In the genomic region with DNA sequence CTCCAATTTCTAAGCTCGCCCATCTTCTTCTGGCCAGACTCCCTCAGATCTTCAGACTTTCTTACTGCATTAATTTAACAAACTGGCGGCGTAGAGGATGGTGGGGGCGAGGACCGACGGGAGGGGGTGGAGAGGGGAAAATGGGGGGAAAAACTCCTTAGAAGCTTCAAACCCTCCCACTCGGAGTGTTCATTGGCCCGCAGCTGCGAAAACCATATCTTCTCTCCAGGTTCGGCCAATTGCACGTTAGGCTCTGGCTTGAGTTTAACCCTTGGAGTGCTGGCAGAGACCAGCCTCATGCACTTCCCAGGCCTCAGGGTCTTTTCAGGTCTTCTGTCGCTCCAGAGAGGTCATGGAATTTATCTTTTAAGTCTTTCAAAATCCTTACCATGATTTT, we compare ENCODE assay signal across 15 mouse cellular contexts. TPM values are rescaled to one million over a fixed set of nuclear protein-coding genes. Genes with fewer than 3 reads are reported as not detected.
A peak's percentile ranks its signal among the peaks of the same experiment; 100 is the strongest.
DNase-seq lines count a peak whose midpoint lies in the region; ATAC-seq and TF ChIP-seq lines count a peak whose summit lies in the region.
"Had no signal": no experiment of that assay in that cellular context is flagged by ENCODE, and none has a peak within 500 bp of the region (broad histone marks: within the 10 kb centered on the region; RNA-seq: fewer than 3 reads in every experiment).

No protein-coding gene starts in this region.

- H3K4me3 ChIP-seq in forebrain, embryonic 11.5 days (ENCODE audit: low read depth, low read length): peak overlapping the region; percentile 24; the same call in 1 of the 2 replicates
- H3K4me3 ChIP-seq in midbrain, embryonic 10.5 days: peak overlapping the region; percentile 49
- no peak overlapping the region for H3K4me3 ChIP-seq in kidney, adult 2 months (ENCODE audit: insufficient read depth, low read depth, low read length)
- H3K4me3 ChIP-seq: embryonic facial prominence, embryonic 13.5 days had no signal

- WGBS in forebrain, embryonic 11.5 days: 3% methylated on average over 12 of the region's 12 CpGs
- WGBS in midbrain, embryonic 10.5 days: 5% methylated on average over 12 of the region's 12 CpGs
- WGBS in kidney, adult 2 months: 3% methylated on average over 12 of the region's 12 CpGs

- TF ChIP-seq POLR2A in kidney, adult 2 months (IDR thresholded peaks at IDR 0.05; ENCODE audit: low read depth, low read length): no peak

- no peak for ATAC-seq in forebrain, embryonic 11.5 days (replicated peaks; ENCODE audit: low FRiP score)

- DNase-seq in left cerebral cortex, postnatal 14 days (ENCODE audit: low spot score in 2 of 2): peak; percentile 4 to 6
- no peak for DNase-seq in left cerebral cortex, postnatal 10 days (ENCODE audit: extremely low spot score in 1 of 2, low spot score in 2 of 2)
- DNase-seq in forebrain, embryonic 11.5 days (ENCODE audit: low spot score): no peak
- peak; percentile 26 for DNase-seq in midbrain, embryonic 10.5 days (ENCODE audit: low spot score)
- DNase-seq in right cerebral cortex, postnatal 25 days: peak; percentile 4
- DNase-seq in ovary, postnatal 14 days (ENCODE audit: low spot score): no peak
- no peak for DNase-seq in kidney, adult 2 months
- no peak for DNase-seq in urinary bladder, adult 18-20 months (ENCODE audit: low spot score in 2 of 2)
- DNase-seq: thymus, adult 18-20 months had no signal

- no peaks in the 10 kb centered on the region; the same call in 1 of the 2 replicates for H3K4me1 ChIP-seq in forebrain, embryonic 11.5 days (replicated peaks; ENCODE audit: control insufficient read depth, insufficient read depth, low read length)
- H3K4me1 ChIP-seq in midbrain, embryonic 10.5 days: peaks cover 16% of the 10 kb centered on the region
- no peaks in the 10 kb centered on the region for H3K4me1 ChIP-seq in kidney, adult 2 months (ENCODE audit: control insufficient read depth, insufficient read depth, low read length)
- H3K4me1 ChIP-seq: embryonic facial prominence, embryonic 13.5 days had no signal

- no peak for TF ChIP-seq CTCF in kidney, adult 2 months (conservative IDR thresholded peaks at IDR 0.05; ENCODE audit: insufficient read depth, insufficient read length, low read depth, low read length)

- H3K36me3 ChIP-seq in forebrain, embryonic 11.5 days (ENCODE audit: control insufficient read depth, insufficient read depth, low read length): no peaks in the 10 kb centered on the region
- H3K36me3 ChIP-seq in midbrain, embryonic 10.5 days: no peaks in the 10 kb centered on the region
- H3K36me3 ChIP-seq in kidney, adult 2 months (ENCODE audit: control insufficient read depth, insufficient read depth, low read length): no peaks in the 10 kb centered on the region
- H3K36me3 ChIP-seq: embryonic facial prominence, embryonic 13.5 days had no signal

- intact Hi-C loops in left cerebral cortex, postnatal 14 days (cut with DNase I): loop anchor here (10.0 kb wide), 1 partner anchor 386 kb away; no protein-coding TSS in a partner anchor
- intact Hi-C loops in left cerebral cortex, postnatal 10 days (cut with DNase I): loop anchor here (10.0 kb wide), 1 partner anchor 186 kb away; no protein-coding TSS in a partner anchor

- H3K27ac ChIP-seq in forebrain, embryonic 11.5 days (ENCODE audit: low read depth, low read length): no peak overlapping the region
- no peak overlapping the region for H3K27ac ChIP-seq in midbrain, embryonic 10.5 days (replicated peaks)
- H3K27ac ChIP-seq in kidney, adult 2 months (ENCODE audit: insufficient read depth, low read depth, low read length): no peak overlapping the region
- H3K27ac ChIP-seq: embryonic facial prominence, embryonic 13.5 days had no signal

- H3K9me3 ChIP-seq in forebrain, embryonic 11.5 days (ENCODE audit: control insufficient read depth, low read length): no peaks in the 10 kb centered on the region
- no peaks in the 10 kb centered on the region for H3K9me3 ChIP-seq in midbrain, embryonic 10.5 days (replicated peaks)
- H3K9me3 ChIP-seq: embryonic facial prominence, embryonic 13.5 days had no signal

- peak overlapping the region; percentile 43 for H3K4me2 ChIP-seq in forebrain, embryonic 11.5 days (ENCODE audit: low read depth, low read length, severe bottlenecking)
- H3K4me2 ChIP-seq: embryonic facial prominence, embryonic 13.5 days had no signal

- H3K9ac ChIP-seq in forebrain, embryonic 11.5 days (ENCODE audit: low read length): no peak overlapping the region
- H3K9ac ChIP-seq: embryonic facial prominence, embryonic 13.5 days had no signal

- H3K27me3 ChIP-seq in forebrain, embryonic 11.5 days (ENCODE audit: control insufficient read depth, insufficient read depth, low read length): peaks cover 46% of the 10 kb centered on the region
- H3K27me3 ChIP-seq in midbrain, embryonic 10.5 days (ENCODE audit: low read depth, poor library complexity, severe bottlenecking): peaks cover 67% of the 10 kb centered on the region
- H3K27me3 ChIP-seq in kidney, adult 2 months (replicated peaks; ENCODE audit: control insufficient read depth, insufficient read depth, low read length): no peaks in the 10 kb centered on the region

RNA-seq across cellular contexts. Expression of a gene that starts 0.5 kb away (rescaled TPM):
- under 1 TPM; 0.33 to 0.78 TPM for total RNA-seq in left cerebral cortex, postnatal 14 days (2021)
- total RNA-seq in left cerebral cortex, postnatal 10 days (2021): under 1 TPM; 0.60 to 0.67 TPM
- polyA plus RNA-seq in forebrain, embryonic 11.5 days (2014; fragmentation: Nextera tagmentation; extraction: Ambion mirVana): not detected in 2 replicates
- polyA plus RNA-seq in midbrain, embryonic 10.5 days (2016; fragmentation: Nextera tagmentation; extraction: Ambion mirVana): 0.05 and 0.31 TPM in 2 replicates
- not detected in 2 replicates for polyA plus RNA-seq in kidney, adult 2 months (2012; rRNA removed)
- total RNA-seq: adrenal gland, adult 18-20 months; CH12.LX; heart, adult 8-10 months had no signal
- polyA plus RNA-seq: embryonic facial prominence, embryonic 13.5 days; intestine, embryonic 14.5 days; lung, embryonic 16.5 days had no signal

Comparison
In these comparisons a context has a peak if more than half of its experiments do, and no peak if none do; other contexts are left out.
1. DNase-seq: peak in left cerebral cortex, postnatal 14 days (2 of 2), midbrain, embryonic 10.5 days (single experiment) and right cerebral cortex, postnatal 25 days (single experiment); none in left cerebral cortex, postnatal 10 days (0 of 2), forebrain, embryonic 11.5 days (single experiment), ovary, postnatal 14 days (single experiment), kidney, adult 2 months (single experiment) and urinary bladder, adult 18-20 months (0 of 2).